Mouse (Mus musculus): ENCODE results near the gene Unc5c.

- no peak for TF ChIP-seq TAL1 (IDR thresholded peaks at IDR 0.05; ENCODE audit: low read length)
- TF ChIP-seq GATA1 (IDR thresholded peaks at IDR 0.05; ENCODE audit: low read length): no peak
Observed at GRCm38 (mm10) chr3:141557072-141557471, 92.1 kb downstream of the Unc5c start.
